Mouse (Mus musculus): Measurements from ENCODE around the gene Hist2h3c2. TPM values are rescaled to one million over a fixed set of nuclear protein-coding genes. Genes with fewer than 3 reads are reported as not detected.
"Not testable (repeated sequence)": the region's sequence is repeated elsewhere in the genome, so short reads cannot be mapped to it uniquely, and the experiment has no call there.

Hist2h3c2 gene
- polyA plus RNA-seq, 1 experiment from 2014 or later, result 9.8 TPM

DNA sequence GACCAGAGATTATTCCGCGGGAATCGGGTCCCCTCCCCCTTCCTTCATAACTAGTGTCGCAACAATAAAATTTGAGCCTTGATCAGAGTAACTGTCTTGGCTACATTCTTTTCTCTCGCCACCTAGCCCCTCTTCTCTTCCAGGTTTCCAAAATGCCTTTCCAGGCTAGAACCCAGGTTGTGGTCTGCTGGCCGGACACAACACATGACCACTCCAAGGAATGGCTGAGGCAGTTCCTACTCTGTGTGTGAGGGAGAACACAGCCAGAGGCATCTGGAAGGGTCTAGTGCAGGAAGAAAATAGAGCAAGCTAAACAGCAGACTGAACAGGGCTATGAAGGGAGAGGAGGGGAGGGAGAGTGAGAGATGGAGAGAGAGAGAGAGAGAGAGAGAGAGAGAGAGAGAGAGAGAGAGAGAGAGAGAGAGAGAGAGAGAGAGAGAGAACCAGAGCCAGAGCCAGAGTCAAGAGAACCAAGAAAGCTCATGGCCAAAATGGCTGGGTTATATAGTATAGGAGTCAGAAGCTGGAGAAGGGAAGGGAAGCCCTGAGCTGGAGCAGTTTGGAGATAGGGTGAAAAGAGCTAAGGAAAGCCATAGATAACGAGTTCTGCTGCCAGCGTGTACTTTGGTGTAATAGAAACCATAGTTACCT is 40.2 kb downstream of the Hist2h3c2 start:
- ATAC-seq (ENCODE audit: low FRiP score, low read depth); H3K4me2 ChIP-seq (replicated peaks); H3K27ac ChIP-seq (replicated peaks); H3K36me3 ChIP-seq; H3K4me3 ChIP-seq; H3K9ac ChIP-seq (replicated peaks); H3K9me3 ChIP-seq: not testable (repeated sequence)
- H3K4me1 ChIP-seq, result peaks cover 14% of the 10 kb centered on the region
- H3K27me3 ChIP-seq, result peaks cover 19% of the 10 kb centered on the region; the same call in 1 of the 2 replicates
- WGBS, result 34% methylated on average over 8 of the region's 8 CpGs

DNA sequence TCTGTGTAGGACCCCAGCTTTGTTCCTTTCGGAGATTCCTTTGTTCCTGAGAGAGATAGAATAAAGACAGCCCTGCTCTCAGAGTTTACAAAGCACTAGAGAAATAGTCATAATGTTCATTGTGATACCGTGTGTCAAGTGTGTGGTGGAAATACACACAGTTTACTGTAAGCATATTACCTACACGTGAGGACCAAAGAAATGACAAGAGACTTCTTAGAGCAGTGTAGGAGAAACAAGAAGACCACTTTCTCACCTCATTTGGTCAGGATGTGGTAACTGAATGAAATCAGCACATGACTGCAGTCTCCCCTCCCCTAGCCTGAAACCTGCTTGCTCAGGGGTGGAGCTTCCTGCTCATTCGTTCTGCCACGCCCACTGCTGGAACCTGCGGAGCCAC is 40.7 kb downstream of the Hist2h3c2 start:
- Histone ChIP-seq H3K27me3 (peaks cover 19% of the 10 kb centered on the region; the same call in 1 of the 2 replicates), H3K4me1 (peaks cover 14% of the 10 kb centered on the region), H3K9me3 (no peaks in the 10 kb centered on the region), H3K27ac (replicated peaks) (no peak overlapping the region), H3K4me2 (replicated peaks) (peak overlapping the region; percentile 96), H3K36me3 (peaks cover 4% of the 10 kb centered on the region; the same call in 1 of the 2 replicates), H3K9ac (replicated peaks) (no peak overlapping the region), H3K4me3 (peak overlapping the region; percentile 65; the same call in 1 of the 2 replicates)
- 3% methylated on average over 6 of the region's 6 CpGs for WGBS
- no peak for ATAC-seq (ENCODE audit: low FRiP score, low read depth)

DNA sequence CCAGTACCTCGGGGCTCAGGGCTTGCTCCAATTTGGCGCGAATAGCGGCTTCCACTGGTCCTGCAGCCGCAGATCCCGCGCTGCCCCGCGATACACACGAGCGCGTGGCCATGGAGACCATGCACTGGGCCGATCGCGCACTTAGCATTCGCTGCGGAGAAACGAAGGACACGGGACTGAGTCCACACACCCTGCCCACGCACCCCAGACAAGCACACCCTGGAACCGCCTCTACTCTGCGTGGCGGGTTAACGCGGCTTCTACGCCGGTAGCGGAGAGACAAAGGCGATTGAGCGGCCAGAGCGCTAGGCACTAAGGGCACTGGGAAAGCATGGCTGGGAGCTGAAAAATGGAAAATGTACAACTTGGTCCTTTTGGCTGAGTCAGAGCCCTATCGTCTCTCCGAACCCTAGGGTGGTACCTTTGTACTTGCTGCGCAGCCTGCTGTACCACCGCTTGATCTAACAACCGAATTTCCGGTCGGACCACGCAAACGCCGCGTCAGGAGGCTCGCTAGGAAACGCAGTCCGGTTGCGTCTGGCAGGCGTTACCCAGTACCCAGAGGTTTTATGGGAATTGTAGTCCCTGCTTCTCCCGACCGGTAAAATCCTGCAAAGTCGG is 41.7 kb downstream of the Hist2h3c2 start:
- peak; percentile 95 for ATAC-seq (ENCODE audit: low FRiP score, low read depth)
- under 1% methylated on average over 50 of the region's 50 CpGs for WGBS
- H3K9ac ChIP-seq (replicated peaks), result peak overlapping the region; percentile 78
- peak overlapping the region; percentile 91 for H3K27ac ChIP-seq (replicated peaks)
- H3K9me3 ChIP-seq, result no peaks in the 10 kb centered on the region
- H3K36me3 ChIP-seq, result peaks cover 8% of the 10 kb centered on the region; the same call in 1 of the 2 replicates
- H3K4me3 ChIP-seq, result peak overlapping the region; percentile 65
- H3K4me2 ChIP-seq (replicated peaks), result peak overlapping the region; percentile 96
- H3K4me1 ChIP-seq, result peaks cover 14% of the 10 kb centered on the region
- H3K27me3 ChIP-seq, result peaks cover 19% of the 10 kb centered on the region; the same call in 1 of the 2 replicates

DNA sequence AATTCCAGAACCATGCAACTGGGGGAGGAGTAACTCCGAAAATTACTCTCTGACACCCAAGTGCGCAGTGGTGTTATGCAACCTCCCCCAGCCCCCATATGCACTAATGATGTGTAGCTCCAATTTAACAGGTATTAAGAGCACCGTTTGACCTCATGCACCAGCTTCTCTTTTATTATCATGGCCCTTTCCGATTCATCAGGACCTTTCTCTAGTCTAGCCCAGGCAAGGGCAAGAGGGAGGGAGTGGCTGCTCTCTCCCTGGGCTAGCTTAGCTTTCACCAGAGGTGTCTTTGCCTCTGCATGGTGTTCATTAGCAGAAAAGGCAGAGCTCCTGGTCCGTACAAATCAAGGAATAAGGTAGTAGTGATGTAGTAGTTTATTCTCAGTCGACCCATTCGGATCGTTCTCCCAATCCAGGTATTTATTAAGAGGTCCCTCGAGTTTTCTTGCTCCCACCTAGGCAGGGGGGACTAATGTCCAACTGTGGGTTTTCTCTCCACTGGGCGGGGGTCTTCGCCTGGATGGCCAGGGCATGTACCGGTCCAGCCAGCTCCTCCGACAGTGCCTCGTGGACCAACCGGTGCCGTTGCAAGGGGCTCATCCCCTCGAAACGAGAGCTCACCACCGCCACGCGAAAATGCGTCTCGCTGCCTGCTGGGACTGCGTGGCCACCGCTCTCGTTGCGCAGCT is 42.3 kb downstream of the Hist2h3c2 start:
- peaks cover 14% of the 10 kb centered on the region for H3K4me1 ChIP-seq
- 21% methylated on average over 27 of the region's 27 CpGs for WGBS
- ATAC-seq (ENCODE audit: low FRiP score, low read depth), result peak; percentile 57; the same call in 1 of the 2 replicates
- peak overlapping the region; percentile 65 for H3K4me3 ChIP-seq
- peaks cover 8% of the 10 kb centered on the region; the same call in 1 of the 2 replicates for H3K36me3 ChIP-seq
- peak overlapping the region; percentile 78 for H3K9ac ChIP-seq (replicated peaks)
- H3K27me3 ChIP-seq, result peaks cover 19% of the 10 kb centered on the region; the same call in 1 of the 2 replicates
- peak overlapping the region; percentile 91 for H3K27ac ChIP-seq (replicated peaks)
- H3K9me3 ChIP-seq, result no peaks in the 10 kb centered on the region
- peak overlapping the region; percentile 96 for H3K4me2 ChIP-seq (replicated peaks)

DNA sequence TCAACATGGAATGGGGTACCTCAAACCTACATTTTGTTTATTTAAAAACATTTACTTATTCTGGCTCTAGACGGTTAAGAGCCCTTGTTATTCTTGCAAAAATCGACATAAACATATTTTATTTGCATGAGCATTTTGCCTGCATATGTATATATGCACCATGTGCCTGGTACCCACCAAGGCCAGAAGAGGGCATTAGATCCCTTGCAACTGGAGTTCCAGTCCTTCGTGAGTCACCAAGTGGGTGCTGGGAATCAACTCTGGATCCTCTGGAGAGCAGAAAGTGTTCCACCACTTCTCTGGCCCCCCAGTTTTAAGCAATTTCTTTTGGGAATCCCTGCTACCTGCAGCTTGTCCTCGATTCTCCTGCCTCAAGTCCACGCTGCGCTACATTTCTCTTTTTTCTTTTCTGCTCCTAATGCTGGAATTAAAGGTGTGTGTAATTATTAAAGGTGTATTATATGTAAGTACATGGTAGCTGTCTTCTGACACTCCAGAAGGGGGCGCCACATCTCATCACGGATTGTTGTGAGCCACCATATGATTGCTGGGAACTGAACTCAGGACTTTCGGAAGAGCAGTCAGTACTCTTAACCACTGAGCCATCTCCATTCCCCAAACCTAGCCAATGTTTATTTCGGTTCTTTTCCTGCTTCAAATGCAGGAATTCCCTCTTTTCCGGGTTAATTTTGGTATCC is 43.2 kb downstream of the Hist2h3c2 start:
- no peak for ATAC-seq (ENCODE audit: low FRiP score, low read depth)
- Histone ChIP-seq H3K27me3 (peaks cover 19% of the 10 kb centered on the region; the same call in 1 of the 2 replicates), H3K4me1 (peaks cover 14% of the 10 kb centered on the region), H3K36me3 (peaks cover 8% of the 10 kb centered on the region; the same call in 1 of the 2 replicates), H3K9ac (replicated peaks) (no peak overlapping the region), H3K4me2 (replicated peaks) (no peak overlapping the region; the same call in 1 of the 2 replicates), H3K27ac (replicated peaks) (no peak overlapping the region), H3K9me3 (no peaks in the 10 kb centered on the region), H3K4me3 (no peak overlapping the region)
- WGBS, result 94% methylated on average over 11 of the region's 11 CpGs

DNA sequence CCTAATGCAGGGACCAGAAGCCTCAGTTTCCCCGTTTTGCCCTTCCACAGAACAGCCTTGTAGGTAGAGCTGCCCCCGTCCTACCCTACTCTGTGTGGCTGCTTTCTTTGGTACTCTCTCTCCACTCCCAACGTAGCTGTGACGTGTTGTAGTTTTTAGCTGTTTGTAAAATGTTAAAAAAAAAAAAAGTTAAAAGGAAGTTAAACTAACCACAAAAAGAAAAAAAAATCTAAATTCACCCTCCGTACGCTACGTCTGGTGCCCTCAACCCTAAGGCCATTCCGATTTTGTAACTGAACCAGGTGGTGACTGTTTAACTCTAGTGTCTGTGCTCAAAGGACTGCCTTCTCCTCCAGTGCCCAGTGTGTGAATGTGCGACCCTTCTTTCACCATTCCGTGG is 44.0 kb downstream of the Hist2h3c2 start:
- peaks cover 8% of the 10 kb centered on the region; the same call in 1 of the 2 replicates for H3K36me3 ChIP-seq
- peaks cover 14% of the 10 kb centered on the region for H3K4me1 ChIP-seq
- no peak overlapping the region for H3K4me3 ChIP-seq
- no peak overlapping the region for H3K4me2 ChIP-seq (replicated peaks)
- no peak overlapping the region for H3K9ac ChIP-seq (replicated peaks)
- no peak for ATAC-seq (ENCODE audit: low FRiP score, low read depth)
- WGBS, result 89% methylated on average over 10 of the region's 10 CpGs
- H3K27ac ChIP-seq (replicated peaks), result no peak overlapping the region
- H3K27me3 ChIP-seq, result peaks cover 19% of the 10 kb centered on the region; the same call in 1 of the 2 replicates
- H3K9me3 ChIP-seq, result no peaks in the 10 kb centered on the region

DNA sequence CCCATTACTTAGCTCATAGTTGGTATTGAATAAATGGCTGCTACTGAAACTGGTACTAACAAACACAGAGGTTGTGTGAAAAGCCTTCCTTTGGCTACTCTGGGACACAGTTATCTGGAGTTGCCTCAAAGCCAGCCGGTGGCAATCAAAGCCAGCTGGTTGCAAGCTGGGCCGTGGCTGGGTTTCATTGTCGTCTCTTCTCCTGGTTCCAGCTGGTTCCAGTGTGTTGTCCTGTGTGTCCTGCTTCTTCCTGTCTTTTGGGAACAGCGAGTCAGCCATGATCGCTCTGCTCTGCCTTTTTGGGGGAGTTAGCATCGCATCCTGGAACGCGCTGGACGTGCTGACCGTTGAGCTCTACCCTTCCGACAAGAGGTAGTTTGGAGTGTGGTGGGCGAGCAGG is 46.0 kb downstream of the Hist2h3c2 start:
- Histone ChIP-seq H3K27me3 (0 out of 2 replicates have a peak, but pooled peaks cover 11% of the 10 kb centered on the region), H3K9ac (replicated peaks) (no peak overlapping the region), H3K4me3 (no peak overlapping the region), H3K36me3 (peaks cover 10% of the 10 kb centered on the region; the same call in 1 of the 2 replicates), H3K9me3 (no peaks in the 10 kb centered on the region), H3K4me2 (replicated peaks) (no peak overlapping the region), H3K4me1 (peaks cover 11% of the 10 kb centered on the region), H3K27ac (replicated peaks) (no peak overlapping the region)
- ATAC-seq (ENCODE audit: low FRiP score, low read depth), result no peak
- 68% methylated on average over 12 of the region's 12 CpGs for WGBS

Small RNA genes within 50 kb of the gene (microRNA-seq; reads per million reads assigned to microRNA genes)
- gene Gm44492 (not detected), gene Gm47311 (not detected), gene Gm47313 (not detected)

Other genes with a start within 250 kb of the Hist2h3c2 start
- gene Plekho1, start 243.1 kb downstream of the Hist2h3c2 start, polyA plus RNA-seq (2016; fragmentation: Nextera tagmentation; extraction: Ambion mirVana), result 80.1 and 82.5 TPM in 2 replicates
- 39.7 and 51.2 TPM in 2 replicates for gene Vps45, start 180.7 kb downstream of the Hist2h3c2 start, polyA plus RNA-seq (2016; fragmentation: Nextera tagmentation; extraction: Ambion mirVana)
- gene Otud7b, start 134.6 kb downstream of the Hist2h3c2 start, polyA plus RNA-seq (2016; fragmentation: Nextera tagmentation; extraction: Ambion mirVana), result 16.2 and 19.1 TPM in 2 replicates
- 13.9 and 16.0 TPM in 2 replicates for gene Mtmr11, start 77.1 kb downstream of the Hist2h3c2 start, polyA plus RNA-seq (2016; fragmentation: Nextera tagmentation; extraction: Ambion mirVana)
- 173 and 181 TPM in 2 replicates for gene Sf3b4, start 66.8 kb downstream of the Hist2h3c2 start, polyA plus RNA-seq (2016; fragmentation: Nextera tagmentation; extraction: Ambion mirVana)
- 30.0 and 34.8 TPM in 2 replicates for gene Sv2a, start 58.0 kb downstream of the Hist2h3c2 start, polyA plus RNA-seq (2016; fragmentation: Nextera tagmentation; extraction: Ambion mirVana)
- gene Bola1, start 19.4 kb downstream of the Hist2h3c2 start, polyA plus RNA-seq (2016; fragmentation: Nextera tagmentation; extraction: Ambion mirVana), result 66.9 and 71.6 TPM in 2 replicates
- gene Hist2h2ab, start 19.3 kb downstream of the Hist2h3c2 start, polyA plus RNA-seq (2016; fragmentation: Nextera tagmentation; extraction: Ambion mirVana), result 0.96 and 1.2 TPM in 2 replicates
- gene Hist2h2ac, start 18.2 kb downstream of the Hist2h3c2 start, polyA plus RNA-seq (2016; fragmentation: Nextera tagmentation; extraction: Ambion mirVana), result 9.0 and 11.6 TPM in 2 replicates
- 10.9 and 11.4 TPM in 2 replicates for gene Hist2h2be, start 18.0 kb downstream of the Hist2h3c2 start, polyA plus RNA-seq (2016; fragmentation: Nextera tagmentation; extraction: Ambion mirVana)
- 56.2 and 67.7 TPM in 2 replicates for gene Hist2h2aa2, start 1.1 kb upstream of the Hist2h3c2 start, polyA plus RNA-seq (2016; fragmentation: Nextera tagmentation; extraction: Ambion mirVana)
- 27.1 and 35.0 TPM in 2 replicates for gene Hist2h2aa1, start 6.4 kb upstream of the Hist2h3c2 start, polyA plus RNA-seq (2016; fragmentation: Nextera tagmentation; extraction: Ambion mirVana)
- 1.4 TPM in 1 of 2 replicates, not detected in the other for gene Hist2h3c1, start 7.6 kb upstream of the Hist2h3c2 start, polyA plus RNA-seq (2016; fragmentation: Nextera tagmentation; extraction: Ambion mirVana)
- 13.3 and 18.2 TPM in 2 replicates for gene Hist2h4, start 24.2 kb upstream of the Hist2h3c2 start, polyA plus RNA-seq (2016; fragmentation: Nextera tagmentation; extraction: Ambion mirVana)
- 76.0 and 96.2 TPM in 2 replicates for gene Hist2h3b, start 29.5 kb upstream of the Hist2h3c2 start, polyA plus RNA-seq (2016; fragmentation: Nextera tagmentation; extraction: Ambion mirVana)
- gene Hist2h2bb, start 30.6 kb upstream of the Hist2h3c2 start, polyA plus RNA-seq (2016; fragmentation: Nextera tagmentation; extraction: Ambion mirVana), result 18.3 and 20.1 TPM in 2 replicates
- 1.9 and 2.4 TPM in 2 replicates for gene Fcgr1, start 54.8 kb upstream of the Hist2h3c2 start, polyA plus RNA-seq (2016; fragmentation: Nextera tagmentation; extraction: Ambion mirVana)
- 0.26 TPM in 1 of 2 replicates, not detected in the other for gene BC107364, start 213.2 kb upstream of the Hist2h3c2 start, polyA plus RNA-seq (2016; fragmentation: Nextera tagmentation; extraction: Ambion mirVana)